Mouse (Mus musculus) testis, adult 2 months (tissue): ENCODE data around the gene Eno2.

Experiments used
- CTCF ChIP-seq: fragments of 200-500 bp; IDR thresholded peaks from 2 replicates; pipeline ENCODE4 v1.5.1; 2012; ENCODE audit warnings: low read depth, mild to moderate bottlenecking, inconsistent platforms, low read length, moderate library complexity; ENCODE audit not compliant: control insufficient read depth, insufficient read depth, insufficient replicate concordance
- POLR2A ChIP-seq: fragments of 200-500 bp; IDR thresholded peaks from 2 replicates; pipeline ENCODE4 v1.6.1; 2012; ENCODE audit warnings: low read depth, mild to moderate bottlenecking, inconsistent platforms, low read length, moderate library complexity; ENCODE audit not compliant: control insufficient read depth

GRCm38 (mm10) chr6:124814448-124814847 is 45.0 kb upstream of the Eno2 start:
- TF ChIP-seq CTCF = no peak
- TF ChIP-seq POLR2A = no peak
